Mouse (Mus musculus) heart, adult 18-20 months (tissue): ENCODE measurements at regions not wholly inside any gene's neighbourhood (a gene's known extent, or its start where the extent isn't known, plus 50 kb on each side); places are given as distances from the start of the nearest gene placed in this dataset.

Experiments
- DNase-seq, 2 experiments: peaks; one replicate each; pipeline ENCODE4 v3.0.0; 2021 to 2022; ENCODE audit warnings: mixed read lengths in 1 of 2

DNA sequence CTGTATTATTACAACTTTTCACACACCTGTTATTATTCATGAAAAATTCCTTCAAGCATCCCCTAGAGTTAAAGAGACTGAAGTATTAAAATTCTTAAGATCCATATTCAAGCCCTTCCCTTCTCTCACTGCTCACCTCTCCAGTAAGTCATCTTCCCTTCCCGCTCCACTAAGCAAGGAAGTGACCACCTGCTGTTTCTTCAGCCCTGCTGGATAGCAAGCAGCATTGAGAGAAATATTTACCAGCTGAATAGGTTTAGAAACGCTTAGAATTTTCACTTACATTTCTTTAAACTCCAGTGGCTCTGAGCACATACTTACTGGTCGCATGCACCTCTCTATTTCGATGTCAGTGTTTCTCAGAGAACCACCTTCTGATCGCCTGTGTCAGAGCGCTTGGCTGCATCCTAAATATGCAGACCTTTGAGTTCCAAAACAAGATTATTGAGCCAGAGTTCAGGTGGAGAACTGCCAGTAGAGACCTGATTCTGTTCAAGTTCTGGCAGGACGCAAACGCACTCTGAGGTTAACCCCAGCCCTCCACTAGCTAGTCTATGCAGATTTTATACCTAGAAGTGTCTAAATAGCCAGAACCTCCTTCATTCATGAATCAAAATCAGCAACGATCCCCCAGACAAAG lies 314.9 kb downstream of the Mllt3 start:
- no peak for DNase-seq

DNA sequence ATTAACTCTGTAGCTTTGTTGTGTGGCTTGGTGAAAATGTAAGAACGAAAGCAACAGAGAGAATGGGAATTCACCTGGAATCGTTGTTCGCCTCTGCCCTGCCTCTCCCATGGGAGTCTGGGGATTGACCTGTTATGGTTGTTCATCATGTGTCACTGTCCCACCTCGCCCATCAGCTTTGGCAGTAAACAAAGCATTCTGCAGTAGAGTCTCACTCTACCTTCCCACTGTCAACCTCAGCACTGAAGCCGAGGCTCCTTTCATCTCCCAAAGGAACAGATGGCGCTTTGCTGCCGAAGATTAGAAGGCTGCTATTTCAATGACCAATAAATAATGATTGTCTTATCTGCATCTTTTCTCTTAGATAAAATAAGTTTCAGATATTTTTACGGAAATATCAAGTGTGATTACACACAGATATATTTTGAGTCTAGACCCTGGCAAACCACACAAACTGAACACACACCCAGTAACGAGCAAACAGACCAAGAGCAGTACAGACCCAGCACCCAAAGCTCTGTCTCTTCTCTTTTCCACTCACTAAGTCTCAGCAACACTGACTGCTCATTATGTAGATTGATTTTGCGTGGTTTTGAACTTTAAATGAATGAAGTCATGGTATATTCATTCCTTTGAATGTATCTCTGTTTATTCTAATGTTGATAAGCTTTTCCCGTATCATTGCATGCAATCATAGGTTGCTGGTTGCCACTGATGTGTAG lies 317.8 kb downstream of the Mllt3 start:
- no peak for DNase-seq

DNA sequence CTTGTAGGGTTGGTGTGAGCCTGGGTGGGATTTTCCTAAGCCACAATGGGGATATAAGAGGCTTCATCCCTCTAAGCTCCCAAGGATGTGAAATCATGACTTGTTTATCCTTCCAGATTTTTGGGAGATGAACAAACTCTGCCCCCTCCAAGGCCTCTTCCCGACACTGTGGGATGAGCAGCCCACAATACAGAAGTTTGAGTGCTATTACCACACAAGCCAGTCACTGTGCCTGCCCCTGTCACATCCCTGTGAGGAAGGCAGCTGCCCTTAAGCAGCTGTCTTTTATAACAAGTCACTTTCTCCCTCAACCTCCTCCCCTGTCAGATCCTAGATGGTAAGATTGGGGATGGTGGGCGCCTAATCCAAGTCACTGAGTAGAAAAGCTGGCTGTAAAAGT lies 320.5 kb downstream of the Mllt3 start:
- DNase-seq, result no peak

DNA sequence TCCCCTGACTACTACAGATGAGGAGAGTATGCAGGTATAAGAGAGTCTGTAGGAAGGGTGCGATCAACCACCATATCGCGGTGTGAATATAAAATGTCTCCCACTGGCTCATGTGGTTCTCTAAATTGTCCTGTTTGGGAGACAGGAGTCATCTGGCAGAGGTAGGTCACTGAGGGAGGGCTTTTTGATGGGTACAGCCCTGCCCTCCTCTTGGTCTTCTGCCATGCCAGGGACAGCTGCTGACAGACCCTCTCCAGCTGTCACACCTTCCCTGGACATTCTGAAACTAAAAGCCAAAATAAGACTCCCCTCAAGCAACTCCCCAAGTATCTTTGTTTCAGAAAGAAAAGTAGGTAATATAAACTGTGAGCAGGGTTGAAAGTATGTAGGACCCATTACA lies 320.9 kb downstream of the Mllt3 start:
- DNase-seq, result no peak

DNA sequence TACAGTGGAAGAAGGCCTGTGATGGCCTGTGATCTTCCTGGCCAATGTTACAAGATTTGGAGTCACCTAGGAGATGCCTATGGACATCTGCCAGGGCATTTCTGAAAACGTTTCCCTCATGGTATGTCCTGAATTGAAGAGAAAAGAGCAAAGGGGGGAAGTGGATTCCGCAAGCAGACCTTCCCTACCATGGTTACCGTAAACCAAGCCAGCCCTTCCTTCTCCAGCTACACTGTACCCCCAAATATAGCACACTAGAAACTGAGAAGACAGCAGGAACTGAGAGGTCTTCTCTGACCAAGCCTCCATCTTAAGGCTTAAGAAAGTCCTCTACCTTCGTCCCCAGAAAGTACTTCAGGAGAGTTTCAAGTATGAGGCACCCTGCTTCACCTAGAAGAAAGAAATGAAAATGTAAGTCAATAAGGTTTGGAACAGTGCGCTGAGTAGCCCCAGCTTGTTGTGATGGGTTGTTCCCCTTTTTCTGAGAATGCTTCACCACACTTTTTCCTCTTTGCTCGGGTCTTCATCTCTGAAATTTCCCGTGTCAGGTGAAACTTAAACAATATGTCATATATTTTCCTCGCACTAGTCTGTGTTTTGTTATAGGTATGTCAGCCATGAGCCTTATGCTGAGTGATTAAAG lies 321.9 kb downstream of the Mllt3 start:
- no peak for DNase-seq

DNA sequence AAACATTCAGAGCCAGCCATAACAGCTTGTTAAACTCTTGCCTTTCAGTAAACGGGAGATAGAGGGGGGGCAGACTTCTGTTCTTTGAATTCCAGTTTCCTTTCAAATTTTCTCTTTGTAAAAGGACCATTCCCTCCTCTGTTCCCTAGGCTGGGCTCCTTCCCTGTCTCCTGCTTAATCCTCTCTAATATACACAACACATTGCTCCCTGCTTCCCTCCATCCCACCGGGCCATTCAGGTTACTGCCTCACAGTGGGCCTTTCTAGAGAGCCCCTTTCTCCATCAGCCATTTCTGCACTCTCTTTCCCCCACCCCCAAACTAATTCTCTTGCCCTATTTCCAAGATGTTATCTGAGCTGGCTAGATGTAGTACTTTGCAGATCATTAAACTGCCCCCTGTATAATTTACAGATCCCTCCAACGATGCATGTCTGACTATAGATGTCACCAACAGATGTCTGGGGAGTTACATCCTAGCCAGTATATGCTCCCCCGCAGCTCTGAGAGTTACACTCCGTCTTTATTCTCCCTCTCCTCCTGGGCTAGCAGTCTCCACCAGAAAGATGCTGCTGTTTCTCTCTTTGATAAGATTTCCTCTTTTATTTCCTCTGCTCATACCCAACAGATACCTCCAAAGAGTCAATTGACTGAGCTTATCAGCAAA lies 324.1 kb downstream of the Mllt3 start:
- no peak for DNase-seq

DNA sequence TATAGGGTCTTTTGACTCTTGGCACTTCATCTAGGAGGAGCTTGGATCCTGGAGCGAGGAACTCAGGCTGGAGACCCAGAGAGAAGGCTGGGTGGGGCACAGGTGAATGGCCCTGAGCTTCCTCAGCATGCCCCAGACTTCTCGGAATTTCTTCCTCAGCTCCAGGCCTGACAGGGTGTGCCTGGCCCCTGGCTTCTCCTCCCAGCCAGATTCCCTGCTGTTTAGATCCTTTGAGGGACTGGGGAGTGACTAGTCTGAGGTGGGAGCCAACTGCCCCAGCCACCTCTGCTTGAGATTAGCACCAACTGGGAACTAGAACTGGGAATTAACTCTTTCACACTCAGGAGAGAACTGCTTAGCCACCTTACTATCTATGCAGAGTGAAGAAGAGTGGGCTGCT lies 325.8 kb downstream of the Mllt3 start:
- DNase-seq, result no peak

DNA sequence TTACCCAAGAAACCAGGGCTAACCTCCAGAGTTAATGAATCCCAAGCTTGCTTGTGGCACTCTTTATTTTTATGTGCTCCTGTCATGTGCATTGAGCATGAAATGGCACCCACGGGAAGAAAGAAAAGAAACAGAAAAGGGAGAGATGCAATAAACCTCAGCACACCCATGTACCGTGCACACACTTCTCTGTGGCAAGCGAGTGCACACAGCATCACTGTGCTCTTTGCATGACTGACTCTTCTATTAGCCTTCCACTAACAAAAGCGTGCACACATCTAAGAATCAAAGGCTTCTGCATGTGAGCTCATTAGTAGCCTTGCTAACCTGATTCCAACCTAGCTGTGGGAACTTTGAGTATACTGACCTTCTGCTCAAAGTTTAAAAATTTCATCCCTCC lies 330.3 kb downstream of the Mllt3 start:
- DNase-seq, result no peak

DNA sequence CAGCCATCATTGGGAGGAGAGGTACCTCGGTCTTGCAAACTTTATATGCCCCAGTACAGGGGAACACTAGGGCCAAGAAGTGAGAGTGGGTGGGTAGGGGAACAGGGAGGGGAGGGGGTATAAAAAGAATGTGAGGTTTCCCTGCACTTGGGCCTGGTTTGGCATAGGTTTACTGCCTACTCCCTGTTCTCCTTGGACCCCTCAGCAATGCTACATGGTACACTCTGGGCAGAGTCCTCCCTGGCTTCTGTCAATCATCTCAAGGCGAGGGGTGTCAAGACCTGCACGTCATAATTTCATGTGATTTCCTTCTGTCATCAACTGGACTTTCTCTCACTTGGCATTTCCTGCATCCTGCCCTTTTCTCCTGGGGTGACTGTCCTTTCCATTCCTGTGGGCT lies 330.9 kb downstream of the Mllt3 start:
- no peak for DNase-seq

DNA sequence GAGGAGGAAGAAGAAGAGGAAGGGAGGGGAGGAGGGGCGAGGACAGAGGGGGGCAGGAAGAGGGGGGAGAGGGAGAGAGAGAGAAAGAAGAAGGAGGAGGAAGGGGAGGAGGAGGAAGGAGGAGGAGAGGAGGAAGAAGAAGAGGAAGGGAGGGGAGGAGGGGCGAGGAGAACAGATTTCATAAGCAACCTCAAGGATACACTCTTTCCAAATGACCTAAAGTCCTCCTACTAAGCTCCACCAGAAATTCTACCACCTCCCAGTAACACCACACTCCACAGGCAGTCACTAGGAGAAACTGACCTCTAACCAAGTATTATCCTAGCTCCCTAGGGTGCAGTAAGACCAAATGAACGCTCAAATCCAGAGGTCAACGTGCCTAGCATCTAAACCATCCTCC lies 332.1 kb downstream of the Mllt3 start:
- no peak for DNase-seq

DNA sequence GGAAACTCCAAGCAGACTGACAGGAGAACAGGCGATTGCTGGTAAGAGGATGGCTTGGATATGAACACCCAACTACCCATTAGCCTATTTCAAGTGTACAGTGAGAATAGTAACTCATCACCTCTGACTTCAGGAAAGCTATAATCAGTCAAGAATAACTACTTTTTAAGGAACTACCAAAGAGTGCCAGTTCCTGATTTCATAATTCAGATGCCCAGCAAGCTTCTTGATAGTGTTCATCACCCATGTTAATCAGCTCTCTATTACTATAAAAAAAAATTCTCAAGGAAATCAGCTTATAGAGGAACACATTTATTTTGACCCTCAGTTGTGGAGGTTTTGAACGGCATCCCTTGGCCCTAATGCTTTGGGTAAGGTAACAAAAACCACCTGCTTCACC lies 332.7 kb downstream of the Mllt3 start:
- no peak for DNase-seq

DNA sequence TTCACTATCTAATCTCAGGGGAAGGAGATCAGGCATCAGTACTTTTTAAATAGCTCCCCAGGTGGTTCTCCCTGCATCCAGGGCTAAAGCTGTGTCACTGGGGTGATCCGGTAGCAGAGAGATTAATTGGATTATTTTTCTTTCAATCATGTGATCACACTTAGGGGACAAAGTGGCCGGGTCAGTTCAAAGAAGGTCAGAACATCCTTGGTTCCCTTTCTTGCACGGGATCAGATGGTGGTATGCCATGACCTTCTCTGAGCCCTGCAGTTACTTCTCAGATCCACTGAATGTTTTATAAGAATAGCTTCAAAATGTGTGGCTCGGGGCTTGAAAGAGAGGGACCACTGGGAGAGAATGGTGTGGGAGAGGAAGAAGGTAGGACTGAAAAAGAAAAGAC lies 333.6 kb downstream of the Mllt3 start:
- no peak for DNase-seq

DNA sequence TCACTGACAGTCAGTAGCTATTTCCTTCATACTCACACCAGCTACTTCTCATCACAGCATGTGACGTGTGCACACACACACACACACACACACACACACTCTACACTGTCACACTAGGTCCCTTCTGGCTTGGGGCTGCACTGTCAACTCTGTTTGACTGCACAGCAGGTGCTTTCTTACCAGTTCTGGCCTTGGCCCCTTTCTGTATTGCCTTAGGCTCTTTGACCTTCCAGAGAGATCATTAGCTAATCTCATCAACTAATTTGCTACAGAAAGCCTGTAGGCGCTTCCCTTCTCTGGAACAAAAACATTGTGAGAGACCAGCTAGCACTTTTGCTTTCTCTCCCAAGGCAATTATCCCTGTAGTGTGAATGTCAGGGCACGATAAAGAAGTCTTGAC lies 334.4 kb downstream of the Mllt3 start:
- DNase-seq, result no peak

DNA sequence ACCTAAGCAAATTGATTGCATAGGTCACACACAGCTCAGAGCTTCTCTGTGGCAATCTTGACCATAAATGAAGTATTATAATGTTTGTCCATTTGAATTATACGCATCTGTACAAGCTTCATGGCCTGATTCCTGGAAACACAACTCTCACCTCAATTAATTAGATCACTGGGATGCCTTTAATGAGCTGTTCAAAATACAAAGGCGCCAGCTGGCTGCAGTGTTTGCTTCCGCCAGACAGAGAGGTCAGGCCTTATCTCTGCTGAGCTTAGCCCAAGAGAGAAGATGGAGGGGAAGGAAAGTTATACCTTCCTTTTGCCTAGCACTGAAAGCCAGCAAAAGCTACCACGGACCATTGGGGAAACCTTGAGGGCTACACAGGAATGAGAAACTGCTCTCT lies 336.2 kb downstream of the Mllt3 start:
- DNase-seq, result no peak

DNA sequence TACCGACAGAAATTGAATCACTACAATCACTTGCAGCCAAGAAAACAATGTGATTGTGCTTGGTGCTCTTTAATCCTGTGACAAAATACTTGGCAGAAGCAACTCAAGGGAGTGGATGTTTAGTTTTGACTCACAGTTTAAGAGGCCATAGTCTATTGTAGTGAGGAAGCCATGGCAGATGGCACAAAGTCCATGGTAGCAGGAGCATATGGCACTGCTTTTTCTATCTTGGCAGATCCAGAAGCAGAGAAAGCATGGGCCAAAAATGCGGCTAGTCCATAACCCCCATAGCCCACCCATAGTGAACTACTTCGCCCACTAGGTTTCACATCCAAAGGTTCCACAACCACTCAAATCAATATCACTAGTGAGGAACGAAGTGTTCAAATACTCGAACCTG lies 337.4 kb downstream of the Mllt3 start:
- DNase-seq, result no peak

DNA sequence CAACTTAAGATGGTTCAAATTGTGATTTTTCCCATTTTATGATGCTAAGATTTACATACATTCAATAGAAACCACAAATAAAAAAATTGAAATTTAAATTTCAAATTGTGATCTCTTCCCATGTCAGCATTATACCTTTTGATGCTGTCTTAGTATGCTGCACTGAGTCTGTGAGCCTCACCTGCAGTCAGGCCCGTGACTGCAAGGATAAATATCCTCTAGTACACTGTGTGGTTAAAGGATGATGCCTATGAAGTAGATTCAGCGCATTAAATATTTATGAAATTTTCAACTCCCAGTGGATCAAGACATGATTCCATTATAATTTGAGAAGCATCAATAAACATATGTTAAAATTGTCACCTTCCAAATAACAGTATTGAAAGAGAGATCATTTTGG lies 340.4 kb downstream of the Mllt3 start:
- DNase-seq, result no peak

DNA sequence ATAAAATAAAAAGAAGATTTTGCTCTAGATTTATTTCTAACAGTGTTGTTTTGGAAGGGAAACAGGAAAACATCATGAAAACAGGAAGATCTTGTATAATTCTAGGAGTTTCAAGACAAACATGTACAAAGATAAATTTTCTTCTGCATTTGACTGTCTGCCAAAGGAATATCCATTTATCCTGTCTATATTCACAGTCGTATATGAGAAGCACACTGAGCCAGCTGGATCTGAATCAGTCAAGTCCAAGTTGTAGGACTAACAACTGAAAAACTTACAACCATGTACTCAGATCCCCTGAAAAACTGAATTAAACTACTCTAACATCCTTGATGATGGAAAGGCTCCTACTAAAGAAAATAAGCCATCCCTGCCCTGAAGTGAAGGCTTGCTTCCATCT lies 348.2 kb downstream of the Mllt3 start:
- DNase-seq, result no peak

DNA sequence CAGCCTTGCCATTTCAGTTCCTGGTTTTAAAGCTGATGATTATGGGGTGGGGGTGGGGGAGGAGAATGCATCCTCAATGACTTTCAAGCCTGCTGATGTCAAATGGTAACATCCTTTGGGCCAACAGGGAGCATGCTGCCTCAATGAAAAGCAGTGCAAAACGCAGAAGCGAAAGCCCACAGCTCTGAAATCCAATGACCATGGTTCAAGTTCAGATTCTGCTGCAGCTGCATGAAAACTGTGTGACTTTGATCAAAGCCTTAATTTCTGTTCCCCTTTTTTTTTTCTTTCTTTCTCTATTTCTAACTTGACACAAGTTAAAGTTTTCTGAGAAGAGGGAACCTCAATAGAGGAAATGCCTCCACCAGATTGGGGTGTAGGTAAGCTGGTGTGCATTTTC lies 350.4 kb downstream of the Mllt3 start:
- DNase-seq, result no peak

DNA sequence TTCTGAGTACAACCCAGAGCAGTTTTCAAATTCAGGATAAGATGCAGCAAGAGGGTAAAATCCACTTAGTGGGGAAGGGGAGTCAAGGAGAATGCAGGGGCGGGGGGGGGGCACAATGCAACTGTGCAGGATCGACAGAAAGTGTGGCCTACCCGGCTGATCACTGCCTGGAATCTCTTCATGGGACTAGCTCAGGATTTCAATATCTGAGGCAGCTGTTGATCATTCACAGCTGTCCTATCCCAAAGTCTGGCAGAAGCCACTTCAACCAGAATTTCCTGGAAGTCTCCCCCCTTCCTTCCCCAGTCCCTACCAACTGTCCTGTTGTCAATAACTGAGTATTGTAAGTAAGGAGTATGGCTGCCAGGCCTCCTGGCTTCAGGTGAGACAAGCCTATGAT lies 362.1 kb downstream of the Mllt3 start:
- no peak for DNase-seq

DNA sequence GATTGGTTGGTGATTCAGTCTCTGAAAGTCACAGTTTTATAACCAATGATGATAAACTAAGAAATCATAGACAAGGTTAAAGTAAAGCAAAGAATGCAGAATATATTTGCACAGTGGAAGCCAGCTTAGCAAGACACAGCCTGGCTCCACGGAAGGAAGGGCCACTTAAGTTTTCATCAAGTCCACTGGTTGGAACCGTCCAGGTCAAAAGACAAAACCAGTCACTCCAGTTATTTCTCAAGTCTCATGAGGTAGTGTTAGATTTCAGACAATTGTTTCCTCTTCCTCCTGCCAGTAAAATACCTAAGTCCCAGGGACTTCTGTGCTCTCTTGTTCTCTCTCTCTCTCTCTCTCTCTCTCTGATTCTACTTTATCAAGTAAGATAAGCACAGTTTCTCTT lies 363.0 kb downstream of the Mllt3 start:
- no peak for DNase-seq

DNA sequence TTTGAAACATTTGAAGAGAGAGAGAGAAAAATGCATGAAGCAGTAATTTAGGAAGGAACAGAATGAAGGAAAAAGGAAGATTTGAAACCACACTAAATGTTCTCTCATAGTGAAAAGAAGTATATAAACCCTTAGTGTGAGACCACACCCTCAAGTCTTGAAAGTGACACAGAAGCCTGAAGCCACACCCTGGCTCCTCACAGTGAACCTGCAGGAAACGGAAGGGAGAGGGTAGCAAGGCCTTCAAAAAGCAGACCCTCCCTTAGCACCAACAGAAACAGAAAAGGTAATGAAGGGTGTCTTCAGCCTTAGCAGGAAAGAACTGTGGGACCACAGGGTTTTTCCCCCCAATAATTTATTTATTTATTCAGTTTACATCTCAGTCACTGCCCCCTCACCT lies 363.7 kb downstream of the Mllt3 start:
- DNase-seq, result no peak

DNA sequence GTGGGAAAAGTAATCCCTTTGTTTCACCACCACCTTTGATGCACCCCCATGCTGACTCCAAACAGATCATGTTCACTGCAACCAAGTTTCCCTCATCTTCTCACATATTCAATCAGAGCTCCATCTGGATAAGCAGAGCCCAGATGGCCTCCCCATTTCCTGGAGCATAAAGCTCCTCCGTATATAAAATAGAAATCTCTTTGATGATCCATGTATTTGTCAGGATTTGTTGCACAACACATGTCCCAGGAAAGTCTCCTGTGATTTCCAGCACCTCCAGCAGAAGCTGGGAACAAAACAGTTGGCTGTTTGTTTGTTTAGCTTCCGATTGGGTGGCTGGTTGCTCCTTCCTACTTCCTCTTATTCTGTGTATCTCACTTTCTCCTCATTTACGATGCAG lies 364.9 kb downstream of the Mllt3 start:
- DNase-seq, result no peak

DNA sequence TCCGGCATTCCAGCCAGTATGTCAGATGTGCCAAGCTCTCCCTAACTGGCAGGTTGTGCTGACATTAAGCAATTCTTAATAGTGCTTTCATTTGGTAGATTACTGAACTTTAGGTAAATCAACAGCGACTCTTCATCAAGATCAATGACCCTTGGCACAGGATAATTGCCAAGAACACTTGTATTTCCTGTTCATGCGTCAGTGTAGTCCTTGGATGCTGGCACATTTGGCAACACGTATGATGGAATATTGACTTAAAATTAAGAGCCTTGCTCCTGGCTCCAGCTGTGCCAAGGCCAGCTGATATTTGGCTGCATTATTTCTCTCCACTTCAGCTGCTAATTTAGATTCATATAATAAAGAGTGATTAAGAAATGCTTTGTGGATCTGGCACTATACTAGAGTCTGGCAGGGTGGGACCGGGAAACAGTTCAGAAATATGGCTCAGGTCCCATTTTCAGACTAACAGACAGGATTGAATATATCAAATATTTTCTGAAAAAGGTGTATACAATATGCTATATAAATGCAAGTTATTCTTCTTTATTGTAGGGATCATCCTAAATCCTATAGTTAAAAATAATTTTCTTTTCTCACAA lies 365.5 kb downstream of the Mllt3 start:
- DNase-seq, result peak in 1 of 2 experiments; percentile 2
